Mouse (Mus musculus) neutrophil, adult 5-6 weeks (primary cell): Measurements from ENCODE around the gene Snx30. TPM values are rescaled to one million over a fixed set of nuclear protein-coding genes. Genes with fewer than 3 reads are reported as not detected.

Experiments
- ATAC-seq: fragments of 151-379, 151-347 bp; 2 replicates; pipeline ENCODE4 v1.8.0; 2017; ENCODE audit warnings: mild to moderate bottlenecking, moderate TSS enrichment; ENCODE audit not compliant: insufficient number of reproducible peaks, poor library complexity, low FRiP score, severe bottlenecking; ENCODE audit errors: extremely low read depth
- total RNA-seq: library from RNA; stranded (forward); fragments of 200-1000 nt; gene quantifications from 2 replicates; pipeline ENCODE4 v1.2.3, GENCODE M21; 2017

The Snx30 gene
- total RNA-seq, 1 experiment from 2014 or later = 76.0 TPM

- ATAC-seq = no peak
Observed at GRCm38 (mm10) chr4:59819054-59819472, 13.4 kb downstream of the Snx30 start.

DNA sequence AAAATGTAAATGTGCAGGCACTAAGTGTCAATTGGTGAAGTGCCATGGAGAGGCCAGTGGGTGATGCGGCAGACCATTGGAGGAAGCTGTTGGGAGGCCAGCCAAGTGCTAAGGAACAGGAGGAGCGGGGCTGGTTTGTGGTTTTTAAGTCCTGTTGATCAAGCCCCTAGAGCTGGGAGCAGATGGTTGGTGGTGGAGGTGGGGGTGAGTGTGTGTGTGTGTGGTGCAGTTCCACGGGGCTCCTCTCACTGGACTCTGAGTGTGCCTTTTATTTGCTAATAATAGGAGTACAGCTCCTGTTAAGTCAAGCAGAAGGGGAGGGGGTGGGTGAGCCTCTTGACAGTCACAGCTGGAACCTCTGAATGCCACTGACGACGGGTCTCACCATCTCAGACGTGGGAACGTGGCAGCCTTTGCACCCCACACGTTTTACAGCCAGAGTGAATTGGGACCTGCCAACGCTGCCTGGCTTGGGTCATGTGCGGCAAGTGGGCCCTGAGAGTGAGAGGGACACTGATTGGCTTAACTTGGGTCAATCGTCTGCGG, 13.9 kb downstream of the Snx30 start:
- ATAC-seq = no peak

- ATAC-seq = no peak
Observed at GRCm38 (mm10) chr4:59821516-59821915, 15.9 kb downstream of the Snx30 start.

DNA sequence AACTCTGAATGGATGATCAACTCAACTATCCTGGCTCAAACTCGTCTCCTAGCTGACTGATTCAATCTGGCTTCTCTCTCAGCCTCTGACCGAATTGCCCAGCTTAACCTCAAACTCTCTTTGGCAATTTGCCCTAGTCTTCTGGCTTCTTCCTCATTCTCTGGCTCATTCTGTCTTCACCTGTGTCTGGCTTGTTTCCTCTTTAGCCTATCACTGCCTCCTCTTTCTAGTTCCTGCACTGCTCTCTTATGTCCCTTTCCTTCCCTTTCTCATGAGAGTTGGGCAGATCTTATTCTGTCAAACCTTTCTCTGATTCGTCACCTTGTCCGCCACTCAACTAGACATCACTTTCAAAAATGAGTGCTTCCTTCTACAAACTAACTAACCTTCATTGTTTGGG, 16.5 kb downstream of the Snx30 start:
- peak; percentile 53 for ATAC-seq

DNA sequence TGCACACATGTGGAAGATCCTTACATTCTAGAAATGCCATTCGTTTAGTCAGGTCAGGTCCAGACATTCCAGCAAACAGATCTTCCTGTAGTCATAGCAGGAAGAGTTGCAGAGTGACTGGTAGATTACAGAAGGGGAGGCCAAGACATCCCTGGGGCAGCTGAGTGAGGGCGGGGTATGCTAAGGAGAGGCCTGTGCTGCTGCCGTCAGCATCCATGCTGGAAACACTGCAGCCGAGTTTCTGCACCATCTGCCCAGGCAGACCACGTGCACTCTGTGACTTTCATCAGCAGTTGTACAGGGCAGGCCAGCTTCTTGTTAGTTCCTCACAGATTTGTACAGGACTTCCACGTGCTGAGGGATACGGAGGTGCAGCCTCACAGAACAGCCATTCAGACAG, 17.8 kb downstream of the Snx30 start:
- ATAC-seq = no peak

DNA sequence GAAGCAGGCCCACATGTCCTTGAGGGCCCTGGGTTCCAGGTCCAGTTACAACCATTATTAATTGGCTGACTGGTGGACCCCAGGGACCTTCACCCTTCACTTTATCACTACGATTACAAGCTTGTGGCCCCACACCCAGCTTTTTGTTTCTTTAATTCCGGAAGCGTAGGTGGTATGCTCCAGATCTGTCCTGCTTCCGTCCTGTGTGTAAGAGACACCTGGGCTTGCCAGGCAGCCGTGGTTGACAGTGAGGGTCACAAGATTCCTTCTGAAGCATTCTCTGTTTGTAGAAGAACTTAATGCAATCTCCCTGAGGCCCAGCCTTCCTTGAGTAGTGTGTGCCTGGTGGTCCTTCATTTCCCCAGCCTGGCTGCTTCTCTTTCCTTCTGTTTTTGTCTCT, 19.2 kb downstream of the Snx30 start:
- ATAC-seq = no peak

DNA sequence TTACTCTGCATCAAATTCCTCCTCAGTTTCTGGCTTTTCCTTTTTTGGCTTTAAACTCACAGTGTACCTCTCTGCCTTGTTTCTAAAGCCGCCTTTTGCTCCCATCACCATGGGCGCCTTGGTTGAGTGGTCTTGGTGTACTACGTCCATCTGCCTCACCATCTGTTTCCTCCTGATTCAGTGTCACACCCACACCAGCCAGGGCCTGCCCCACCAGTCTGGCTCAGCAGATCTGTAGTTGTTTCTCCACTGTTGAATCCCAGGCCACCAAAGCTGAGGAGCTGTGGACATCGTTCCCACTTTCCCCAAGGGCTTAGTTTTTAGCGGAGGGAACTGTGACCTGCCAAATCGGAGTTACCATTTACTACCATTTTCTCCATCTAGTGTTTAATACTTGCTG, 20.0 kb downstream of the Snx30 start:
- ATAC-seq = peak; percentile 66

GRCm38 (mm10) chr4:59826381-59826780, 20.7 kb downstream of the Snx30 start:
- ATAC-seq = no peak

GRCm38 (mm10) chr4:59829072-59829471, 23.4 kb downstream of the Snx30 start:
- no peak for ATAC-seq

GRCm38 (mm10) chr4:59831038-59831437, 25.4 kb downstream of the Snx30 start:
- ATAC-seq = no peak

DNA sequence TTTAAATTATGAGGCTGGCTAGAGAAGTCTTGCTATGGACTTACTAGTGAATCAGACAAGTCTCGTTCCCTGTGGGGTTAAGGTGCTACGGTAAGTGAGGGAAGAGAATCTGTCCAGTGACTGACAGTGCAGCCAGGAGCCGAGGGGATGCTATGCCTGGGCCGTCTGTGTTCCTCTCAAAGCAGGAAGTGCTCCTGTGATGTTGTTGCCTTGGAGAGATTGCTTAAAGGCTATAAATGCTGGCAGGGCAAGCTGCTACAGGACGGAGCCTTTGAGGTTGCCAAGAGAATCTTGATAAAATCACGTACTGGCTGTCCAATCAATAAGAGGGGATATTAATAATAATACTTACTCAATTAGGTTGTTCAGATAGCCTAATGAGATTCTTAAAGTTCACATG, 27.2 kb downstream of the Snx30 start:
- ATAC-seq = no peak

GRCm38 (mm10) chr4:59837659-59838058, 32.0 kb downstream of the Snx30 start:
- ATAC-seq = no peak

- ATAC-seq = 0 out of 2 replicates have a peak, but pooled peaks have one; percentile 18
Observed at GRCm38 (mm10) chr4:59844460-59845244, 39.0 kb downstream of the Snx30 start.

DNA sequence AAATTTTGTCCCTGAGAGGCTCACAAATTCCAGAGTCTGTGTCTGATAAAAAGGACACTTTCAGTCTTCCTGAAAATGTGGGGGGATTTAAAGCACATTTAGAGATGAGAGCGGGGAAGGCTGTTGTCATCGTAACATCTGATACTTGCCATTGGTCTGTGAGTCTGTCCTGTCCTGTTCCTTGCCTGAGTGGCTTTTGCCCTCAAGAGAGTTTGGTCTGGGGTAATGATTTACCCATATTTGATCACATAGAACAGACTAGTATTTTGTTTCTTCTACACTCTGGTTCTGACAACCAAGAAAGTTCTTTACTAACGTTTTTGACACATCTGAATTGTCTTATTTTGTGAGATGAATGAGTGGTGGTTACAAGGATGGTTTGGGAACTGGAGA, 39.6 kb downstream of the Snx30 start:
- no peak for ATAC-seq

DNA sequence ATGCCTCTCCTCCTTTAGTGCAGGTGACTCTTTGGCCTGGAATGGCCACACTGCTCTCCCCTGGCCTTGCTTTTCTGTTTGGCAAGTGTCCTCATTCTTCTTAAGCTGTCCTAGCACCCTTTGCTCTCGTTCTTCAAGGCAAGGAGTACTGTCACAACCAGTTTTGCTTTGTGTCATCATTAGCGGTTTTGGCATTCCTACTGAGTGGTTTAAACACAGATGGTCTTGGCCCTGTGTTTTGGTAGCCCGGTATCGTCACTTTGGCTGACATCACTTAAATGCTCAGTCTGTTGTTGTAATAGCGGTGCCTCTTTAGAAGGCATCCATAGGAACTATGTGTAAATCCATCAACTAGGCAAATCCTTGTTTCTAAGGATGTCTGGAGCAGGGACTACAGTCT, 41.8 kb downstream of the Snx30 start:
- no peak for ATAC-seq

GRCm38 (mm10) chr4:59850181-59850580, 44.5 kb downstream of the Snx30 start:
- peak; percentile 82 for ATAC-seq

- no peak for ATAC-seq
Observed at GRCm38 (mm10) chr4:59850886-59851623, 45.4 kb downstream of the Snx30 start.

- ATAC-seq = no peak
Observed at GRCm38 (mm10) chr4:59853155-59853554, 47.5 kb downstream of the Snx30 start.

- ATAC-seq = no peak
Observed at GRCm38 (mm10) chr4:59859693-59860425, 54.2 kb downstream of the Snx30 start.
